Mouse (Mus musculus) MN1 (cell line): Measurements from ENCODE around the gene Hdac7.

Experiments
- DNase-seq: peaks from one replicate; pipeline ENCODE4 v3.0.0-alpha.2; 2016; ENCODE audit warnings: low spot score

Gene Hdac7

DNA sequence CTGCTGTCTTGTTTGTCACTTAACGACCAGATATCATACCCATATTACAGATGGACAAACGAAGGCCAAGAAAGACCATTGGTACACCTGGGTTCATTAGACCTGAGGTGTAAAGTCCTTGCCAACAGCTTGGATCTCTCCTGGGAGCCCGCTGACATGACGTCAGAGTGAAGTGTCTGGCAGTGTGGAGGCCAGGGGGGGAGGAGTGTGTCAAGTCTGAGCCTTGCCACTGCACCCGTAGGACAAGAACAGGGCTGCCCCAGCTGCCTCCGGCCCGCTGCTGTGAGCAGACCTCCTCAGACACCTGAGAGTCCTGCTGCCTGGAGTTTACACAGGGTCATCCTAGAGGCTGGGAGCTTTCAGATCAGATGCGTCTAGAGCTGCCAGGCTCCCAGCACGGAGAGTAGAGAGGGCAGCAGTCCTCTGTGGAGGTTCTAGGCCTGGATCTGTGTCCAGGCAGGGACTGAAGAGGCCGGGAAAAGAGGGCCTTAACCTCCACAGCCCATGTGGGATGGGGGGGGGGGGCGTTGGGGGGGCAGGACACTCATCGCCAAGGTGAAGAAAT lies 100.3 kb downstream of the Hdac7 start:
- peak; percentile 34 for DNase-seq

DNA sequence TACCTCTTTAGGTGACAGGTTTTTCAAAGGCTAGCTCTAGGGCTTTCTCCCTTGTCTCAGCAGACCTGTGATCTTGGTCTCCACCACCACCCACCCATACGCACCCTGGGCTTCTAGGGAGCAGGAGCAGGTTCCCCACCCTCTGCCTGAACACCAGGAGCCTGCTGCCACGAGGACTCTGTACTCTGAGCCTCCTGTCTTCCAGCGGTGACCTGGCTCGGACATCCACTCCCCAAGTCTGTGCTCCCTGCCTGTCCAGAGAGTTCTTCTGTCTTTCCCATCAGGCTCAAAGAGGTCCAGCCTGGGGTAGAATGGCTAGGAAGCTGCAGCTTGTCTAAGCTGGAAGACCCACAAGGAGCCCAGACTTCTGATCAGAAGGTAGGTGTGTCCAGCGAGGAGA lies 101.1 kb downstream of the Hdac7 start:
- no peak for DNase-seq
